Comparison of ENCODE assay signal across 8 mouse cellular contexts in genomic region chr10:18055009-18055695, GRCm38 (mm10). TPM values are rescaled to one million over a fixed set of nuclear protein-coding genes. Genes with fewer than 3 reads are reported as not detected.
DNase-seq lines count a peak whose midpoint lies in the region; ATAC-seq and TF ChIP-seq lines count a peak whose summit lies in the region.

No protein-coding gene starts in this region.

- H3K36me3 ChIP-seq in hindbrain, embryonic 12.5 days: no peaks in the 10 kb centered on the region
- no peaks in the 10 kb centered on the region for H3K36me3 ChIP-seq in lung, postnatal 0 days (ENCODE audit: insufficient read depth, low read length)

- peak; percentile 98 for ATAC-seq in hindbrain, embryonic 12.5 days (ENCODE audit: low FRiP score)
- ATAC-seq in lung, postnatal 0 days: peak; percentile 98

- peak; percentile 92 for DNase-seq in NIH3T3 (ENCODE audit: low read depth)
- peak; percentile 87 for DNase-seq in cerebellum, adult 9-11 months
- peak; percentile 78 to 84 for DNase-seq in frontal cortex, postnatal 10 days (ENCODE audit: low spot score in 2 of 2)
- DNase-seq in layer of hippocampus, postnatal 10 days (ENCODE audit: low spot score in 2 of 2): peak; percentile 77 to 87
- DNase-seq in lung, postnatal 0 days (ENCODE audit: low spot score): peak; percentile 95
- DNase-seq in ovary, postnatal 14 days (ENCODE audit: low spot score): peak; percentile 71
- DNase-seq in thymus, postnatal 10 days (ENCODE audit: low spot score in 2 of 2): peak; percentile 76 to 86

- H3K4me3 ChIP-seq in hindbrain, embryonic 12.5 days: peak overlapping the region; percentile 97
- H3K4me3 ChIP-seq in lung, postnatal 0 days (ENCODE audit: low read depth, low read length): peak overlapping the region; percentile 96

- TF ChIP-seq CTCF in lung, postnatal 0 days (IDR thresholded peaks at IDR 0.05): peak; percentile 62

- no peaks in the 10 kb centered on the region for H3K27me3 ChIP-seq in hindbrain, embryonic 12.5 days
- no peaks in the 10 kb centered on the region for H3K27me3 ChIP-seq in lung, postnatal 0 days (replicated peaks; ENCODE audit: insufficient read depth, low read length)

- H3K9ac ChIP-seq in hindbrain, embryonic 12.5 days: peak overlapping the region; percentile 91
- H3K9ac ChIP-seq in lung, postnatal 0 days (replicated peaks; ENCODE audit: low read depth): peak overlapping the region; percentile 90

- 1% methylated on average over 60 of the region's 61 CpGs for WGBS in hindbrain, embryonic 12.5 days
- WGBS in lung, postnatal 0 days: 2% methylated on average over 43 of the region's 61 CpGs

- H3K27ac ChIP-seq in hindbrain, embryonic 12.5 days: peak overlapping the region; percentile 96
- peak overlapping the region; percentile 93 for H3K27ac ChIP-seq in lung, postnatal 0 days (ENCODE audit: low read length)

- H3K4me2 ChIP-seq in hindbrain, embryonic 12.5 days (replicated peaks): peak overlapping the region; percentile 72
- peak overlapping the region; percentile 97 for H3K4me2 ChIP-seq in lung, postnatal 0 days (replicated peaks; ENCODE audit: low read depth, low read length)

- H3K4me1 ChIP-seq in hindbrain, embryonic 12.5 days: peaks cover 26% of the 10 kb centered on the region
- H3K4me1 ChIP-seq in lung, postnatal 0 days (ENCODE audit: insufficient read depth, low read depth, low read length): peaks cover 17% of the 10 kb centered on the region; the same call in 1 of the 2 replicates

- no peaks in the 10 kb centered on the region for H3K9me3 ChIP-seq in hindbrain, embryonic 12.5 days (replicated peaks)
- H3K9me3 ChIP-seq in lung, postnatal 0 days (ENCODE audit: low read length): no peaks in the 10 kb centered on the region

- TF ChIP-seq EP300 in lung, postnatal 0 days (IDR thresholded peaks at IDR 0.05): no peak

RNA-seq across cellular contexts. Expression of gene Reps1, which starts 0.5 kb away (rescaled TPM):
- 32.8 and 36.5 TPM in 2 replicates for polyA plus RNA-seq in hindbrain, embryonic 12.5 days (2016; fragmentation: Nextera tagmentation; extraction: Ambion mirVana)
- total RNA-seq in layer of hippocampus, postnatal 10 days (2021): 10 to 100 TPM; 67.2 to 69.7 TPM
- 10.7 and 10.8 TPM in 2 replicates for polyA plus RNA-seq in lung, postnatal 0 days (2015; fragmentation: Nextera tagmentation; extraction: Ambion mirVana)

RNA-seq across cellular contexts. Expression of gene Abracl, which starts 32.1 kb away (rescaled TPM):
- 164 and 170 TPM in 2 replicates for polyA plus RNA-seq in hindbrain, embryonic 12.5 days (2016; fragmentation: Nextera tagmentation; extraction: Ambion mirVana)
- 10 to 100 TPM; 32.0 to 36.8 TPM for total RNA-seq in layer of hippocampus, postnatal 10 days (2021)
- 137 and 148 TPM in 2 replicates for polyA plus RNA-seq in lung, postnatal 0 days (2015; fragmentation: Nextera tagmentation; extraction: Ambion mirVana)

Comparison
In these comparisons a context has a peak if more than half of its experiments do, and no peak if none do; other contexts are left out.
1. Peak in every context shown above with its lines: DNase-seq, ATAC-seq, H3K4me3 ChIP-seq and H3K27ac ChIP-seq.